Comparison of ENCODE assay signal across 8 mouse cellular contexts in the genomic region with DNA sequence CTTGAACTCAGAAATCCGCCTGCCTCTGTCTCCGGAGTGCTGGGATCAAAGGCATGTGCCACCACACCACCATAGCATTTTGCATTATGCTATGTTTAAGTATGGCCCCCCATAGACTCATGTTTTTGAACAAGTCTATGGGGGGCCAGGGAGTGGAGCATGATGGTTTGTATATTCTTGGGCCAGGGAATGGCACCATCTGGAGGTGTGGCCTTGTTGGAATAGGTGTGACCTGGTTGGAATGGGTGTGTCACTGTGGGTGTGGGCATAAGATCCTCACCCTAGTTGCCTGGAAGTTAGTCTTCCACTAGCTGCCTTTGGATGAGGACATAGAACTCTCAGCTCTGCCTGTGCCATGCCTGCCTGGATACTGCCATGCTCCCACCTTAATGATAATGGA. TPM values are rescaled to one million over a fixed set of nuclear protein-coding genes. Genes with fewer than 3 reads are reported as not detected.
DNase-seq lines count a peak whose midpoint lies in the region; ATAC-seq and TF ChIP-seq lines count a peak whose summit lies in the region.
"Not testable (repeated sequence)": the region's sequence is repeated elsewhere in the genome, so short reads cannot be mapped to it uniquely, and the experiment has no call there.

A gene (plus strand): TSS at position 301 of the 400 bp plus-strand sequence.

- not testable (repeated sequence) for ATAC-seq in Patski; embryonic facial prominence, embryonic 12.5 days (ENCODE audit: insufficient number of reproducible peaks, insufficient read depth, low FRiP score, low TSS enrichment); kidney, postnatal 0 days (replicated peaks; ENCODE audit: low FRiP score, low read depth); limb, embryonic 13.5 days (ENCODE audit: low FRiP score, low read depth); megakaryocyte-erythroid progenitor cell, adult 5-6 weeks (replicated peaks; ENCODE audit: low FRiP score, low TSS enrichment, poor library complexity, severe bottlenecking); stomach, embryonic 14.5 days (ENCODE audit: insufficient number of reproducible peaks, insufficient read depth, low FRiP score, low read depth)

- POLR2A ChIA-PET in Patski (lab: Charles Lee): not testable (repeated sequence)

- not testable (repeated sequence) for DNase-seq in Patski (ENCODE audit: low read depth, low spot score); gastrocnemius, postnatal 25 days; heart, postnatal 36 days; kidney, postnatal 0 days (ENCODE audit: low spot score)

- CTCF ChIA-PET in Patski (lab: Charles Lee): interaction anchor here (1.6 kb wide), 1 partner anchor 10 kb away, joined by 5 read pairs; no protein-coding TSS in a partner anchor

- TF ChIP-seq CTCF in Patski (IDR thresholded peaks at IDR 0.05); kidney, postnatal 0 days (IDR thresholded peaks at IDR 0.05; ENCODE audit: low read depth): not testable (repeated sequence)

- not testable (repeated sequence) for H3K4me1 ChIP-seq in embryonic facial prominence, embryonic 12.5 days; kidney, postnatal 0 days (replicated peaks; ENCODE audit: insufficient read depth, low read length); limb, embryonic 13.5 days; stomach, embryonic 14.5 days (ENCODE audit: control insufficient read depth, insufficient read depth, low read length)

- 94% methylated on average over 2 of the region's 2 CpGs for WGBS in embryonic facial prominence, embryonic 12.5 days
- WGBS in kidney, postnatal 0 days: 96% methylated on average over 2 of the region's 2 CpGs
- 92% methylated on average over 2 of the region's 2 CpGs for WGBS in limb, embryonic 13.5 days
- 93% methylated on average over 2 of the region's 2 CpGs for WGBS in stomach, embryonic 14.5 days

- peak within 1 kb of the TSS; percentile 87 for H3K4me3 ChIP-seq in embryonic facial prominence, embryonic 12.5 days
- H3K4me3 ChIP-seq in kidney, postnatal 0 days (replicated peaks; ENCODE audit: low read depth, low read length): peak within 1 kb of the TSS; percentile 81
- H3K4me3 ChIP-seq in limb, embryonic 13.5 days: peak within 1 kb of the TSS; percentile 82
- H3K4me3 ChIP-seq in stomach, embryonic 14.5 days (ENCODE audit: low read depth, low read length): peak within 1 kb of the TSS; percentile 89

- H3K9me3 ChIP-seq in embryonic facial prominence, embryonic 12.5 days; kidney, postnatal 0 days (replicated peaks; ENCODE audit: low read length); limb, embryonic 13.5 days; stomach, embryonic 14.5 days (ENCODE audit: control insufficient read depth, low read depth, low read length): not testable (repeated sequence)

- peak within 1 kb of the TSS; percentile 72 for H3K4me2 ChIP-seq in embryonic facial prominence, embryonic 12.5 days (replicated peaks)
- H3K4me2 ChIP-seq in kidney, postnatal 0 days (ENCODE audit: low read length): peak within 1 kb of the TSS; percentile 79
- peak within 1 kb of the TSS; percentile 85 for H3K4me2 ChIP-seq in limb, embryonic 13.5 days (replicated peaks)
- peak within 1 kb of the TSS; percentile 81 for H3K4me2 ChIP-seq in stomach, embryonic 14.5 days (replicated peaks; ENCODE audit: low read depth, low read length)

- H3K27ac ChIP-seq in embryonic facial prominence, embryonic 12.5 days: peak within 1 kb of the TSS; percentile 77
- H3K27ac ChIP-seq in kidney, postnatal 0 days: peak within 1 kb of the TSS; percentile 93
- H3K27ac ChIP-seq in limb, embryonic 13.5 days: peak within 1 kb of the TSS; percentile 59
- peak within 1 kb of the TSS; percentile 83; the same call in 1 of the 2 replicates for H3K27ac ChIP-seq in stomach, embryonic 14.5 days (ENCODE audit: low read length)

- not testable (repeated sequence) for H3K27me3 ChIP-seq in Patski; embryonic facial prominence, embryonic 12.5 days; kidney, postnatal 0 days (ENCODE audit: insufficient read depth, low read length); limb, embryonic 13.5 days; stomach, embryonic 14.5 days (ENCODE audit: control insufficient read depth, insufficient read depth, low read length)

- not testable (repeated sequence) for H3K36me3 ChIP-seq in embryonic facial prominence, embryonic 12.5 days; kidney, postnatal 0 days (ENCODE audit: insufficient read depth, low read length); limb, embryonic 13.5 days; stomach, embryonic 14.5 days (ENCODE audit: control insufficient read depth, insufficient read depth, low read length)

- peak within 1 kb of the TSS; percentile 44; the same call in 1 of the 2 replicates for H3K9ac ChIP-seq in embryonic facial prominence, embryonic 12.5 days
- peak within 1 kb of the TSS; percentile 35 for H3K9ac ChIP-seq in kidney, postnatal 0 days (ENCODE audit: low read depth, low read length)
- H3K9ac ChIP-seq in limb, embryonic 13.5 days: peak within 1 kb of the TSS; percentile 57
- 0 out of 2 replicates have a peak within 1 kb of the TSS, but pooled peaks have one; percentile 6 for H3K9ac ChIP-seq in stomach, embryonic 14.5 days (replicated peaks; ENCODE audit: low read depth, low read length)

- intact Hi-C loops in heart, postnatal 36 days (cut with DNase I): loop anchor here (5.0 kb wide), 2 partner anchors 44 to 89 kb away; a partner anchor contains a TSS

- in situ Hi-C loops in Patski (cut with MboI; ENCODE audit: low pct_unique_long_range_greater_than_20kb): not testable (repeated sequence)

RNA-seq across cellular contexts. Expression of the gene that starts here (rescaled TPM):
- 164 TPM for polyA plus RNA-seq in Patski (2021)
- 83.1 and 87.8 TPM in 2 replicates for polyA plus RNA-seq in embryonic facial prominence, embryonic 12.5 days (2016; fragmentation: Nextera tagmentation; extraction: Ambion mirVana)
- 100 to 1,000 TPM; 447 to 456 TPM for total RNA-seq in gastrocnemius, postnatal 25 days (2021)
- 1,000 to 10,000 TPM; 1,043 to 1,108 TPM for total RNA-seq in heart, postnatal 36 days (2021)
- 295 and 310 TPM in 2 replicates for polyA plus RNA-seq in kidney, postnatal 0 days (2015; fragmentation: Nextera tagmentation; extraction: Ambion mirVana)
- polyA plus RNA-seq in limb, embryonic 13.5 days (2015; fragmentation: Nextera tagmentation; extraction: Ambion mirVana): 85.1 and 93.4 TPM in 2 replicates
- total RNA-seq in megakaryocyte-erythroid progenitor cell, adult 5-6 weeks (2014; fragmentation: Nextera tagmentation): 86.0 and 94.0 TPM in 2 replicates
- 95.3 and 124 TPM in 2 replicates for total RNA-seq in megakaryocyte-erythroid progenitor cell, adult 5-6 weeks (2017)
- polyA plus RNA-seq in stomach, embryonic 14.5 days (2014; fragmentation: Nextera tagmentation; extraction: Ambion mirVana): 110 and 125 TPM in 2 replicates

Comparison
In these comparisons a context has a peak if more than half of its experiments do, and no peak if none do; other contexts are left out.
1. H3K9ac ChIP-seq: peak in every context shown above with its lines; median percentile 57 in limb, embryonic 13.5 days; 44 in embryonic facial prominence, embryonic 12.5 days; 35 in kidney, postnatal 0 days; 6 in stomach, embryonic 14.5 days.